22 mouse cellular contexts compared by ENCODE assay signal in the genomic region with DNA sequence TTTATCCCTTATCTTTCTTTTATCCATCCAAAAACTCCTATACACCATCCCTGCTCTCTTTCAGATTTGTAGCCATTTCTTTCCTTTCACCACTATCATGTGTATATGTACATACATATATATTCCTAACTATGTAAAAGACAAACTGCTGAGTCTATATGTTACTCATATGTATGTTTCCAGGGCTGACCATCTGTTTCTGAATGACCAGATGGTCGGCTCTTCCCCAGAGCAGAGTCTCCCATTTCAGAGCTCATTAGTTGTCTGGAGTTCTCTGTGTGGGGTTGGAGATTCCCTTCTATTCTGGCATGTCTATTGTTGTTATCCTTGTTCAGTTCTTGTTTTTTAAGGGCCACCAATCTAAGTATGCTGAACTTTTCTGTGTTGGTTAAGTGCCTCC. TPM values are rescaled to one million over a fixed set of nuclear protein-coding genes. Genes with fewer than 3 reads are reported as not detected.
DNase-seq lines count a peak whose midpoint lies in the region; ATAC-seq and TF ChIP-seq lines count a peak whose summit lies in the region.
"Had no signal": no experiment of that assay in that cellular context is flagged by ENCODE, and none has a peak within 500 bp of the region (broad histone marks: within the 10 kb centered on the region; RNA-seq: fewer than 3 reads in every experiment).

No protein-coding gene starts in this region.

- no peak overlapping the region for H3K4me3 ChIP-seq in forebrain, postnatal 0 days (ENCODE audit: low read depth, low read length)
- no peak overlapping the region for H3K4me3 ChIP-seq in forebrain, embryonic 14.5 days (ENCODE audit: low read depth, low read length)
- H3K4me3 ChIP-seq in midbrain, postnatal 0 days (ENCODE audit: low read depth, low read length): no peak overlapping the region
- no peak overlapping the region for H3K4me3 ChIP-seq in midbrain, embryonic 13.5 days (replicated peaks)
- H3K4me3 ChIP-seq: heart, embryonic 12.5 days; left cerebral cortex, adult 2 months; limb, embryonic 10.5 days; megakaryocyte, embryonic 14.5 days; midbrain, embryonic 15.5 days; neural tube, embryonic 15.5 days had no signal

- 0 out of 2 replicates have a peak, but pooled peaks cover 4% of the 10 kb centered on the region for H3K4me1 ChIP-seq in forebrain, postnatal 0 days (ENCODE audit: insufficient read depth)
- H3K4me1 ChIP-seq in forebrain, embryonic 14.5 days (ENCODE audit: control insufficient read depth, insufficient read depth, low read length): peaks cover 2% of the 10 kb centered on the region; the same call in 1 of the 2 replicates
- H3K4me1 ChIP-seq in midbrain, postnatal 0 days (ENCODE audit: insufficient read depth, low read length): no peaks in the 10 kb centered on the region
- H3K4me1 ChIP-seq in midbrain, embryonic 13.5 days (replicated peaks): no peaks in the 10 kb centered on the region
- H3K4me1 ChIP-seq: limb, embryonic 10.5 days; midbrain, embryonic 15.5 days; neural tube, embryonic 15.5 days had no signal

- no peaks in the 10 kb centered on the region for H3K36me3 ChIP-seq in forebrain, postnatal 0 days (ENCODE audit: insufficient read depth)
- H3K36me3 ChIP-seq in forebrain, embryonic 14.5 days (ENCODE audit: control insufficient read depth, insufficient read depth, low read length): no peaks in the 10 kb centered on the region
- H3K36me3 ChIP-seq in midbrain, postnatal 0 days (ENCODE audit: insufficient read depth, low read length): no peaks in the 10 kb centered on the region
- H3K36me3 ChIP-seq in midbrain, embryonic 13.5 days: no peaks in the 10 kb centered on the region
- H3K36me3 ChIP-seq: heart, embryonic 12.5 days; limb, embryonic 10.5 days; midbrain, embryonic 15.5 days; neural tube, embryonic 15.5 days had no signal

- DNase-seq in forebrain, postnatal 0 days: peak; percentile 46
- DNase-seq in forebrain, embryonic 14.5 days (ENCODE audit: low spot score): no peak
- DNase-seq in midbrain, postnatal 0 days (ENCODE audit: low spot score): peak; percentile 18
- peak; percentile 69 for DNase-seq in cerebellum, adult 11-12 months
- peak; percentile 29 to 69 for DNase-seq in cerebellum, postnatal 14 days
- DNase-seq in urinary bladder, postnatal 14 days (ENCODE audit: low spot score): no peak
- DNase-seq in MN1 (ENCODE audit: low spot score): no peak
- DNase-seq: B cell, adult 2 months; heart, postnatal 14 days; kidney, adult 11 months; lung, adult 18-20 months; lung, postnatal 14 days; thymus, postnatal 25 days had no signal

- no peak overlapping the region for H3K27ac ChIP-seq in forebrain, postnatal 0 days (ENCODE audit: low read depth, low read length)
- no peak overlapping the region for H3K27ac ChIP-seq in forebrain, embryonic 14.5 days (ENCODE audit: low read depth, low read length)
- no peak overlapping the region for H3K27ac ChIP-seq in midbrain, postnatal 0 days (ENCODE audit: low read depth, low read length)
- no peak overlapping the region for H3K27ac ChIP-seq in midbrain, embryonic 13.5 days
- H3K27ac ChIP-seq: kidney, postnatal 0 days; left cerebral cortex, adult 2 months; limb, embryonic 10.5 days; midbrain, embryonic 15.5 days; neural tube, embryonic 15.5 days had no signal

- ATAC-seq in forebrain, postnatal 0 days: peak; percentile 81
- ATAC-seq in forebrain, embryonic 14.5 days: no peak; the same call in 1 of the 2 replicates
- no peak for ATAC-seq in midbrain, postnatal 0 days (ENCODE audit: low FRiP score)
- no peak for ATAC-seq in midbrain, embryonic 13.5 days
- ATAC-seq: midbrain, embryonic 15.5 days had no signal

- TF ChIP-seq CTCF in forebrain, postnatal 0 days (IDR thresholded peaks at IDR 0.05; ENCODE audit: low read depth): no peak
- TF ChIP-seq CTCF in midbrain, postnatal 0 days (IDR thresholded peaks at IDR 0.05): no peak

- no peak overlapping the region for H3K9ac ChIP-seq in forebrain, postnatal 0 days
- H3K9ac ChIP-seq in forebrain, embryonic 14.5 days (ENCODE audit: low read length): no peak overlapping the region
- H3K9ac ChIP-seq in midbrain, postnatal 0 days (replicated peaks; ENCODE audit: low read length, poor library complexity, severe bottlenecking): no peak overlapping the region
- no peak overlapping the region for H3K9ac ChIP-seq in midbrain, embryonic 13.5 days (replicated peaks)
- H3K9ac ChIP-seq: heart, embryonic 12.5 days; midbrain, embryonic 15.5 days; neural tube, embryonic 15.5 days had no signal

- H3K9me3 ChIP-seq in forebrain, postnatal 0 days (ENCODE audit: low read length): no peaks in the 10 kb centered on the region
- no peaks in the 10 kb centered on the region for H3K9me3 ChIP-seq in forebrain, embryonic 14.5 days (replicated peaks; ENCODE audit: control insufficient read depth, low read length)
- no peaks in the 10 kb centered on the region for H3K9me3 ChIP-seq in midbrain, postnatal 0 days (ENCODE audit: low read length)
- no peaks in the 10 kb centered on the region for H3K9me3 ChIP-seq in midbrain, embryonic 13.5 days
- H3K9me3 ChIP-seq: heart, embryonic 12.5 days; limb, embryonic 10.5 days; megakaryocyte, embryonic 14.5 days; midbrain, embryonic 15.5 days; neural tube, embryonic 15.5 days had no signal

- WGBS in forebrain, postnatal 0 days: 35% methylated on average over 1 of the region's 1 CpGs
- 45% methylated on average over 1 of the region's 1 CpGs for WGBS in forebrain, embryonic 14.5 days
- 54% methylated on average over 1 of the region's 1 CpGs for WGBS in midbrain, postnatal 0 days
- WGBS in midbrain, embryonic 13.5 days: 48% methylated on average over 1 of the region's 1 CpGs

- no peaks in the 10 kb centered on the region for H3K27me3 ChIP-seq in forebrain, postnatal 0 days (ENCODE audit: insufficient read depth, low read length)
- no peaks in the 10 kb centered on the region for H3K27me3 ChIP-seq in forebrain, embryonic 14.5 days (replicated peaks; ENCODE audit: control insufficient read depth, insufficient read depth, low read length)
- no peaks in the 10 kb centered on the region for H3K27me3 ChIP-seq in midbrain, postnatal 0 days (ENCODE audit: insufficient read depth, low read length)
- no peaks in the 10 kb centered on the region for H3K27me3 ChIP-seq in midbrain, embryonic 13.5 days
- H3K27me3 ChIP-seq: heart, embryonic 12.5 days; megakaryocyte, embryonic 14.5 days; midbrain, embryonic 15.5 days; neural tube, embryonic 15.5 days had no signal

- H3K4me2 ChIP-seq in forebrain, postnatal 0 days (ENCODE audit: low read depth): no peak overlapping the region
- H3K4me2 ChIP-seq in forebrain, embryonic 14.5 days (ENCODE audit: low read length): no peak overlapping the region
- H3K4me2 ChIP-seq in midbrain, postnatal 0 days (ENCODE audit: low read depth, low read length, poor library complexity, severe bottlenecking): no peak overlapping the region
- H3K4me2 ChIP-seq in midbrain, embryonic 13.5 days (replicated peaks): no peak overlapping the region
- H3K4me2 ChIP-seq: heart, embryonic 12.5 days; liver, embryonic 11.5 days; midbrain, embryonic 15.5 days; neural tube, embryonic 15.5 days had no signal

RNA-seq across cellular contexts. Expression of gene Serpinb8, which starts 1.2 kb away (rescaled TPM):
- 0.05 and 0.31 TPM in 2 replicates for total RNA-seq in forebrain, postnatal 0 days (2014; rRNA removed)
- 0.50 and 0.69 TPM in 2 replicates for polyA plus RNA-seq in forebrain, postnatal 0 days (2015; fragmentation: Nextera tagmentation; extraction: Ambion mirVana)
- polyA plus RNA-seq in forebrain, embryonic 14.5 days (2014; fragmentation: Nextera tagmentation; extraction: Ambion mirVana): 0.09 and 0.33 TPM in 2 replicates
- 0.33 and 0.52 TPM in 2 replicates for total RNA-seq in midbrain, postnatal 0 days (2014; rRNA removed)
- 0.33 and 0.44 TPM in 2 replicates for polyA plus RNA-seq in midbrain, postnatal 0 days (2015; fragmentation: Nextera tagmentation; extraction: Ambion mirVana)
- 0.21 and 0.36 TPM in 2 replicates for polyA plus RNA-seq in midbrain, embryonic 13.5 days (2015; fragmentation: Nextera tagmentation; extraction: Ambion mirVana)

Comparison
In these comparisons a context has a peak if more than half of its experiments do, and no peak if none do; other contexts are left out.
1. DNase-seq: peak in forebrain, postnatal 0 days (single experiment), midbrain, postnatal 0 days (single experiment), cerebellum, adult 11-12 months (single experiment) and cerebellum, postnatal 14 days (2 of 2); none in forebrain, embryonic 14.5 days (single experiment), urinary bladder, postnatal 14 days (single experiment) and MN1 (single experiment).